Comparison of ENCODE assay signal across 8 mouse cellular contexts in the genomic region with DNA sequence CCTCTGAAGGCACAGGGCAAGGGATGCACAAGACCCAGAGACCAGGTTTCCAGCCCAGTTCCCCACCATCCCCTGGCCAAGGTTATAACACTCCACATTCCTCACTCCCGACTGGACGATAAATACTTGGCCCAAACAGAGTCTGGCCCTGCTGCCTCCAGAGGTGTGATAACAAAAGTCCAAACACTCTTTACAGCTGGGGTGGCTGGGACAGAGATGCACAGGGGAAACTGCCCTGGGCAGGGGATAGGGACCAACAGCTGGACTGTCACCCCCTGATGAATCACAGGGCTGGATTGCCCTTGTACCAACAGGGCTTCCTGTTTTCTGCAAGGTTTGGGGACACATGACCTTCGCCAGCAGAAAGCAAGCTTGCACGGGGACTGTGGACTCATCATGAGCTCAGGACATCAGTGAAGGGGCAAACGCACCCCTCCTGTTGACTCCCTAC.
DNase-seq lines count a peak whose midpoint lies in the region; ATAC-seq lines count a peak whose summit lies in the region.

No protein-coding gene starts in this region.

- H3K4me3 ChIP-seq in kidney, embryonic 14.5 days (ENCODE audit: low read length) = no peak overlapping the region
- H3K4me3 ChIP-seq in embryonic facial prominence, embryonic 15.5 days (replicated peaks) = no peak overlapping the region
- no peak overlapping the region for H3K4me3 ChIP-seq in limb, embryonic 12.5 days (replicated peaks)
- no peak overlapping the region for H3K4me3 ChIP-seq in hindbrain, embryonic 16.5 days (ENCODE audit: low read length)

- H3K4me2 ChIP-seq in kidney, embryonic 14.5 days (replicated peaks; ENCODE audit: low read depth, low read length) = no peak overlapping the region
- no peak overlapping the region for H3K4me2 ChIP-seq in embryonic facial prominence, embryonic 15.5 days (replicated peaks)
- H3K4me2 ChIP-seq in limb, embryonic 12.5 days = no peak overlapping the region
- H3K4me2 ChIP-seq in hindbrain, embryonic 16.5 days (ENCODE audit: low read length) = no peak overlapping the region

- no peak for DNase-seq in kidney, postnatal 14 days
- DNase-seq in thymus, postnatal 14 days = no peak

- no peak for ATAC-seq in kidney, embryonic 14.5 days (ENCODE audit: low FRiP score, low TSS enrichment)
- no peak for ATAC-seq in embryonic facial prominence, embryonic 15.5 days (ENCODE audit: insufficient number of reproducible peaks, low FRiP score, low TSS enrichment, low read depth)
- no peak for ATAC-seq in limb, embryonic 12.5 days (ENCODE audit: insufficient number of reproducible peaks, insufficient read depth, low FRiP score, low TSS enrichment, low read depth)
- ATAC-seq in megakaryocyte progenitor cell, adult 5-6 weeks (replicated peaks; ENCODE audit: poor library complexity) = peak; percentile 13
- ATAC-seq in megakaryocyte-erythroid progenitor cell, adult 5-6 weeks (replicated peaks; ENCODE audit: low FRiP score, low TSS enrichment, poor library complexity, severe bottlenecking) = no peak
- ATAC-seq in hindbrain, embryonic 16.5 days = no peak

- H3K36me3 ChIP-seq in kidney, embryonic 14.5 days (ENCODE audit: control insufficient read depth, insufficient read depth, low read length) = peaks cover 17% of the 10 kb centered on the region; the same call in 1 of the 2 replicates
- H3K36me3 ChIP-seq in embryonic facial prominence, embryonic 15.5 days = peaks cover 20% of the 10 kb centered on the region; the same call in 1 of the 2 replicates
- H3K36me3 ChIP-seq in limb, embryonic 12.5 days = peaks cover 48% of the 10 kb centered on the region
- no peaks in the 10 kb centered on the region for H3K36me3 ChIP-seq in hindbrain, embryonic 16.5 days (ENCODE audit: control insufficient read depth, insufficient read depth, low read length)

- H3K9ac ChIP-seq in kidney, embryonic 14.5 days (ENCODE audit: low read depth, low read length) = no peak overlapping the region
- H3K9ac ChIP-seq in embryonic facial prominence, embryonic 15.5 days = no peak overlapping the region
- H3K9ac ChIP-seq in limb, embryonic 12.5 days (replicated peaks) = peak overlapping the region; percentile 27; the same call in 1 of the 2 replicates
- no peak overlapping the region; the same call in 1 of the 2 replicates for H3K9ac ChIP-seq in hindbrain, embryonic 16.5 days (ENCODE audit: low read depth, low read length)

- WGBS in kidney, embryonic 14.5 days = 41% methylated on average over 5 of the region's 5 CpGs
- whole genome bisulfite sequencing in embryonic facial prominence, embryonic 15.5 days = 60% methylated on average over 5 of the region's 5 CpGs
- WGBS in limb, embryonic 12.5 days = 48% methylated on average over 5 of the region's 5 CpGs
- WGBS in hindbrain, embryonic 16.5 days = 76% methylated on average over 5 of the region's 5 CpGs

- no peaks in the 10 kb centered on the region for H3K9me3 ChIP-seq in kidney, embryonic 14.5 days (ENCODE audit: control insufficient read depth, low read length)
- no peaks in the 10 kb centered on the region for H3K9me3 ChIP-seq in embryonic facial prominence, embryonic 15.5 days (replicated peaks)
- no peaks in the 10 kb centered on the region for H3K9me3 ChIP-seq in limb, embryonic 12.5 days
- H3K9me3 ChIP-seq in hindbrain, embryonic 16.5 days (ENCODE audit: control insufficient read depth, low read length) = no peaks in the 10 kb centered on the region

- H3K4me1 ChIP-seq in kidney, embryonic 14.5 days (ENCODE audit: control insufficient read depth, insufficient read depth, low read length) = peaks cover 37% of the 10 kb centered on the region
- peaks cover 41% of the 10 kb centered on the region for H3K4me1 ChIP-seq in embryonic facial prominence, embryonic 15.5 days
- H3K4me1 ChIP-seq in limb, embryonic 12.5 days (replicated peaks) = peaks cover 38% of the 10 kb centered on the region
- H3K4me1 ChIP-seq in hindbrain, embryonic 16.5 days (ENCODE audit: control insufficient read depth, insufficient read depth, low read depth, low read length) = no peaks in the 10 kb centered on the region

- peak overlapping the region; percentile 79; the same call in 1 of the 2 replicates for H3K27ac ChIP-seq in kidney, embryonic 14.5 days (ENCODE audit: low read depth, low read length)
- H3K27ac ChIP-seq in embryonic facial prominence, embryonic 15.5 days (replicated peaks) = peak overlapping the region; percentile 61
- peak overlapping the region; percentile 91 for H3K27ac ChIP-seq in limb, embryonic 12.5 days
- no peak overlapping the region for H3K27ac ChIP-seq in hindbrain, embryonic 16.5 days (ENCODE audit: low read depth, low read length)

- no peaks in the 10 kb centered on the region for H3K27me3 ChIP-seq in kidney, embryonic 14.5 days (ENCODE audit: control insufficient read depth, insufficient read depth, low read length)
- no peaks in the 10 kb centered on the region for H3K27me3 ChIP-seq in embryonic facial prominence, embryonic 15.5 days
- no peaks in the 10 kb centered on the region for H3K27me3 ChIP-seq in limb, embryonic 12.5 days
- no peaks in the 10 kb centered on the region for H3K27me3 ChIP-seq in hindbrain, embryonic 16.5 days (replicated peaks; ENCODE audit: control insufficient read depth, insufficient read depth, low read length)
